Mouse (Mus musculus) kidney, adult 2 months (tissue): ENCODE measurements at regions not wholly inside any gene's neighbourhood (a gene's known extent, or its start where the extent isn't known, plus 50 kb on each side); places are given as distances from the start of the nearest gene placed in this dataset.

ENCODE experiments used
- CTCF ChIP-seq: fragments of 200-500 bp; conservative IDR thresholded peaks from 2 replicates; pipeline ENCODE4 v1.5.1; 2011; ENCODE audit warnings: low read depth, mild to moderate bottlenecking, control low read depth, low read length, moderate library complexity, mixed read lengths; ENCODE audit not compliant: insufficient read depth, insufficient read length
- POLR2A ChIP-seq: fragments of 200-500 bp; IDR thresholded peaks from one replicate; pipeline ENCODE4 v1.6.1; 2011; ENCODE audit warnings: low read depth, low read length, control low read depth

DNA sequence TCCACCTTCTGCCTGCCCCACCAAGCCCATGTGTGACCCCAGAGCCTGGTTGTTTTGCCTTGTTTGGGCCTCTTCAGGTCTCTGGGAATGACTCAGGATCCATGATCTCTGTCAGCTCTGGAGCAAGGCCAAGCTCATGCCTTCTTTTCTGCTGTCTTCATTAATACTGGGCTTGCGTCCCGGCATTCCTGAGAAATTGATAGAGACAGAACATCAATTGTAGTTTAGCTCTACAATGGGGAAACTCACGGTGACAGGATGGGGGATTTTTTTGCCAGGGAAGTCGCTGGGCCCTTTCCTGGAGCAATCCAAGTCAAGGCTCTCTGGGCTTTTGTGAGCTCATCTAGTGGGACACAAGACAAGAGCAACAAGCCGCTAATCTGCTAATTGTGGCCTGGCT lies 129.0 kb downstream of the Ttc32 start:
- TF ChIP-seq CTCF, result no peak
- no peak for TF ChIP-seq POLR2A
